Mouse (Mus musculus) gastrocnemius, adult 2 months (tissue): Measurements from ENCODE around the gene Mfsd12. TPM values are rescaled to one million over a fixed set of nuclear protein-coding genes. Genes with fewer than 3 reads are reported as not detected.

Experiments used
- DNase-seq: peaks from one replicate; pipeline ENCODE4 v3.0.0; 2022
- H3K27ac ChIP-seq: fragments of 200-600 bp; 2 replicates; pipeline ENCODE4 v1.8.1; 2022; ENCODE audit warnings: mild to moderate bottlenecking
- H3K4me3 ChIP-seq: fragments of 200-600 bp; 2 replicates; pipeline ENCODE4 v1.8.1; 2022; ENCODE audit warnings: mild to moderate bottlenecking, moderate library complexity
- CTCF ChIP-seq: fragments of 200-600 bp; IDR thresholded peaks from 2 replicates; pipeline ENCODE4 v1.8.1; 2022; ENCODE audit warnings: antibody characterized with exemption, mild to moderate bottlenecking, moderate library complexity
- intact Hi-C: fragments of 180-260 bp; cut with DNase I; formaldehyde crosslinking; loops from one replicate; pipeline ENCODE4 v1.15.1; 2025
- total RNA-seq, 2 experiments: library from RNA; stranded (reverse); gene quantifications; 2 replicates each; pipeline ENCODE4 v1.2.3; 2021

Gene Mfsd12
- total RNA-seq, 2 experiments from 2014 or later = 2.2 to 3.3 TPM

GRCm38 (mm10) chr10:81392781-81393185 is 35.5 kb downstream of the Mfsd12 start, which contains the start of gene Smim24:
Smim24 (plus strand) TSS chr10:81393051.
- intact Hi-C loops = no loop called here

GRCm38 (mm10) chr10:81393456-81394063 is 36.3 kb downstream of the Mfsd12 start:
- intact Hi-C loops = loop anchor here (2.0 kb wide), 1 partner anchor 45 kb away; no protein-coding TSS in a partner anchor
- DNase-seq = no peak
- peak overlapping the region; percentile 66 for H3K27ac ChIP-seq
- H3K4me3 ChIP-seq = peak overlapping the region; percentile 61
- no peak for TF ChIP-seq CTCF

More at GRCm38 (mm10) chr10:81392781-81393185, 35.5 kb downstream of the Mfsd12 start, which contains the start of gene Smim24:
- Histone ChIP-seq H3K4me3 (peak within 1 kb of the TSS; percentile 61), H3K27ac (peak within 1 kb of the TSS; percentile 66)
- TF ChIP-seq CTCF = no peak
- DNase-seq = no peak

- TF ChIP-seq CTCF = peak; percentile 97
- Histone ChIP-seq H3K4me3 (no peak overlapping the region), H3K27ac (0 out of 2 replicates have a peak overlapping the region, but pooled peaks have one; percentile 16)
- intact Hi-C loops = loop anchor here (2.0 kb wide), 1 partner anchor 44 kb away; no protein-coding TSS in a partner anchor
- peak; percentile 70 for DNase-seq
These were observed 37.8 kb downstream of the Mfsd12 start for GRCm38 (mm10) chr10:81395127-81395526.

GRCm38 (mm10) chr10:81395865-81396264 is 38.6 kb downstream of the Mfsd12 start:
- intact Hi-C loops = loop anchor here (2.0 kb wide), 1 partner anchor 43 kb away; no protein-coding TSS in a partner anchor
- no peak for DNase-seq
- TF ChIP-seq CTCF = no peak
- H3K27ac ChIP-seq = no peak overlapping the region
- no peak overlapping the region for H3K4me3 ChIP-seq

- intact Hi-C loops = no loop called here
- Histone ChIP-seq H3K4me3 (no peak overlapping the region), H3K27ac (no peak overlapping the region)
- no peak for TF ChIP-seq CTCF
- no peak for DNase-seq
These were observed 39.5 kb downstream of the Mfsd12 start for GRCm38 (mm10) chr10:81396749-81397148.

GRCm38 (mm10) chr10:81399296-81399695 is 42.0 kb downstream of the Mfsd12 start:
- H3K4me3 ChIP-seq = no peak overlapping the region
- no peak for DNase-seq
- no peak for TF ChIP-seq CTCF
- H3K27ac ChIP-seq = no peak overlapping the region
- intact Hi-C loops = no loop called here

- Histone ChIP-seq H3K4me3 (no peak overlapping the region), H3K27ac (no peak overlapping the region)
- no peak for DNase-seq
- intact Hi-C loops = no loop called here
- no peak for TF ChIP-seq CTCF
These were observed 42.6 kb downstream of the Mfsd12 start for GRCm38 (mm10) chr10:81399798-81400308.

- intact Hi-C loops = no loop called here
- TF ChIP-seq CTCF = no peak
- no peak for DNase-seq
- H3K4me3 ChIP-seq = no peak overlapping the region
- peak overlapping the region; percentile 97 for H3K27ac ChIP-seq
These were observed 43.3 kb downstream of the Mfsd12 start for GRCm38 (mm10) chr10:81400371-81401204.

- DNase-seq = no peak
- intact Hi-C loops = no loop called here
- peak overlapping the region; percentile 34 for H3K4me3 ChIP-seq
- peak overlapping the region; percentile 97 for H3K27ac ChIP-seq
- TF ChIP-seq CTCF = no peak
These were observed 43.9 kb downstream of the Mfsd12 start for GRCm38 (mm10) chr10:81401205-81401520.

GRCm38 (mm10) chr10:81401521-81402226 is 44.4 kb downstream of the Mfsd12 start:
- peak; percentile 88 for DNase-seq
- Histone ChIP-seq H3K4me3 (peak overlapping the region; percentile 34), H3K27ac (peak overlapping the region; percentile 97)
- intact Hi-C loops = no loop called here
- no peak for TF ChIP-seq CTCF

- Histone ChIP-seq H3K4me3 (peak overlapping the region; percentile 34), H3K27ac (peak overlapping the region; percentile 97)
- intact Hi-C loops = no loop called here
- no peak for DNase-seq
- no peak for TF ChIP-seq CTCF
These were observed 45.0 kb downstream of the Mfsd12 start for GRCm38 (mm10) chr10:81402227-81402765.

GRCm38 (mm10) chr10:81403511-81403910 is 46.2 kb downstream of the Mfsd12 start:
- H3K27ac ChIP-seq = peak overlapping the region; percentile 97

More at GRCm38 (mm10) chr10:81403511-81403910, 46.2 kb downstream of the Mfsd12 start:
- no peak for DNase-seq
- H3K4me3 ChIP-seq = no peak overlapping the region
- intact Hi-C loops = no loop called here
- no peak for TF ChIP-seq CTCF
